Mouse (Mus musculus) ES-Bruce4 (cell line): ENCODE measurements around the gene Rab11fip4.

Source experiments
- CTCF ChIP-seq: IDR thresholded peaks from one replicate; pipeline ENCODE4 v1.8.1; 2011; ENCODE audit warnings: low read depth, low read length
- POLR2A ChIP-seq: IDR thresholded peaks from one replicate; pipeline ENCODE4 v1.8.1; 2011; ENCODE audit warnings: low read length; ENCODE audit not compliant: insufficient read depth

DNA sequence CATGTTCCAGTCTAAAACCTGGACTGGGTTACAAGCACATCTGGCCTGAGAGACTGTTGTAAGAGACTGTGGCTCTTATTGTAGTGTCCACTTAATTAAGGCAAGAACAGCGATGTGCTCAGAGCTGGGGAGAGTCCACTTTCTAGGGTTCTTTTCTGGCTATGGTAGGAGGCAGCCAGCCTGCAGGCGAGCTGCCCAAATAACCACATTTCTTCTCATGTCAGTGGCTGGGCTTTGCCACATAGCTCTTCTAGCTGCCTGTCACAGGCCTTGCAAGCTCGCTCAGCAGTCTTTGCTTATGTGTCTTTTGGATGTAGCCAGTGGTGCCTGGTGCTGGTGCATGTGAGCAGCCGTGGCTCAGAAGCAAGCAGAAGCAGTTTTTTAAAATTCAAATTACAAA, 129.7 kb downstream of the Rab11fip4 start:
- no peak for TF ChIP-seq CTCF
- no peak for TF ChIP-seq POLR2A
